Mouse (Mus musculus): ENCODE measurements around the gene Hmcn2.
A peak's percentile ranks its signal among the peaks of the same experiment; 100 is the strongest.

Hmcn2 gene

DNA sequence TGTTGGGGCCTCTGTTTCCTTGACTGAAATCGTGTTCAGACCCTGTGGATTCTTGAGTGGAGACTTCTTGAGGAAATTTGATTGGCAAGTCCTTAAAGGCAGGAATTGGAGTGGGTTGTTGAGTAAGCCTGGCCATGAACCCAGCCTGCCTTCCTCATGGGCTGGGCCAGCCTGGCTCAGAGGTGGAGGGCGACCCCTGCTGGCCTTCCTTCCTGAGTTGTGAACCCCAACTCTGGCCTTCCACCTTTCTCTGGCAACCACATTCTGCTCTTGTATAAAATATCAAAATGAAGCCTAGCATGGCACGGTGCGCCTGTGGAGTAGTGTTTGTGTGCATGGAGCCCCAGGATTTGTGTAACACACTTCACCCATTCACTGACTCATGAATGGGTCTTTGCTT is 8.5 kb upstream of the Hmcn2 start:
- no peak for DNase-seq (ENCODE audit: low spot score)

- DNase-seq (ENCODE audit: low spot score) = no peak
These were observed 6.0 kb upstream of the Hmcn2 start for GRCm38 (mm10) chr2:31308257-31308656.

DNA sequence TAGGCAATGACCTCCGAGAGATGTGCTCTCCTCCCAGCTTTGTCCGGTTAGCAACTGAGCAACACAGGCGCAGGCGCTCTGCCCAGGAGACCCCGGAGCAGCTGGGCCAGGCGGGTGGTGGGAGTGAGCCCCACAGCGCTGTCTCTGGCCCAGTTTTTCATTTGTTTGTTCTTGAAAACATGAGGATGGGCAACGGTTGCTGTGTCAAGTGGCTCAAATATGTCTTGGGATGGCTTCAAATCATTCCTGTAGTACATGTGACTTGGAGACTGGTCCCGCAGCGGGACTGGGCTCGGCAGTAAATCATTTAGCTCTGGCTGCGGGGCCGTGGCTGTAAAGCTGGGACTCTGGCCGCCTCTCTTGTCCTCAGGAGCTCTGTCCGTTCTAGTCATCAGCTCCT is 4.7 kb upstream of the Hmcn2 start:
- no peak for DNase-seq (ENCODE audit: low spot score)

DNA sequence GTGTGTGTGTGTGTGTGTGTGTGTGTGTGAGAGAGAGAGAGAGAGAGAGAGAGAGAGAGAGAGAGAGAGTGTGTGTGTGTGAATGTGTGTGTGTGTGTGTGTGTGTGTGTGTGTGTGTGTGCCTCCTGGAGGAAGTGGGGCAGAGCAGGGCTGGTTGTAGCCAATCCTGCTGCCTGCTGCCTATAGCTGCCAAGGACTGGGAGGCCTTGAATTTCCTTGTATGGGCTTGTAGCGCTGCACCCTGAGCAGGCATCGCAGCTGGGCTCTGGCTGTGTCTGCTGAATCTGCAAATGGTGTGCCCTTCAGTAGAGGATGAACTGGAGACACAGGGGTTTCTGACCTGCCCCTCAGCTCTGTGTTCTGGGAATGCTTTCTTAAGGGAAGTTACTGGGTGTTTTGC is 3.9 kb downstream of the Hmcn2 start:
- no peak for DNase-seq (ENCODE audit: low spot score)

DNA sequence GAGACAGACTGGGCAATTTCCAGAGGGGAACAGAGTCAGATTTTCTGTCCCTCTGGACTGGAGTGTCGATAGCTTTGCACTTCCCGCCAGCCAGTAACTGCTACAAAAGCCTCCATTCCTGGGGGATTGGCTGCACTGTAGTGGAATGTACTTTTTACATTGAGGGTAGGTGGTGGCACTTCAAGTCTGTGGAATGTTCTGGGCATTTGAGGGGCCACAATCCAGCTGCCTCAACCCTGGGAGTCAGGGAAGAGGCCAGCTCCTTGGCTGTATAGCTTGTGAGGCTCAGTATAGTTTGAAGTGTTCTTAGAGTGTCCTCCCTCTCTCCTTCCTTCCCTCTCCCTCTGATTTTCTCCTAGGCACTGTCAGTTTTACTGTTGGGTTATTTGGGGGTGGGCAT is 5.0 kb downstream of the Hmcn2 start:
- no peak for DNase-seq (ENCODE audit: low spot score)

GRCm38 (mm10) chr2:31327186-31327585 is 13.0 kb downstream of the Hmcn2 start:
- DNase-seq (ENCODE audit: low spot score) = no peak

DNA sequence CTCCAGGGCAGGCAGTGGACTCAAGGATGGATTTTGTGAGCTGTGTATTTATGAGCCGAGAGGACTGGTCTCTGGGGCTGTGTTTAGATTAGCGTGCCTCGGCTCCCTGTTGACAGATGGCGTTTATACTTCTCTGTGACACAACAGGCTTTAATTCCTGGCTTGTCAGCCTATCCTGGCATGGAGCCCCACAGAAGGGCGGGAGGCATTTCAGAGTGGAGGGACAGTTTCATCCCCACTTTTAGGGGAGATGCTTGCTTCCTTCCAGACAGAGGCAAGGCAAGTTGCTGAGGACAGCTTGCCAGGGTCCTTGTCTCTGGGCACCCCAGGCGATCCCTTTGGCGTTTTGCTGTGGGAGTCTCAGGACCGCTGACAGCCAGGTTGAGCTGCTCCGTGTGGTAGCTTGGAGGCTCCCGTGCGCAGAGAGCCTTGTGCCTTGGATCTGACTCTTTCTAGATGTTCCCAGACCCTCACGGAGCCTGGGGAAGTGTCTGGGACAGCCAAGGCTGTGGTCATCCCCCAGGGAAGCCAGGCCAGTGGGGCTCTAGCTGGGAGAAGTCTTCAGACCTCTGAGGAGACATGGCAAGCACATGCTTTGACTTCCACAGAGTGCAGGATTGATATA is 23.6 kb downstream of the Hmcn2 start:
- no peak for DNase-seq (ENCODE audit: low spot score)

DNA sequence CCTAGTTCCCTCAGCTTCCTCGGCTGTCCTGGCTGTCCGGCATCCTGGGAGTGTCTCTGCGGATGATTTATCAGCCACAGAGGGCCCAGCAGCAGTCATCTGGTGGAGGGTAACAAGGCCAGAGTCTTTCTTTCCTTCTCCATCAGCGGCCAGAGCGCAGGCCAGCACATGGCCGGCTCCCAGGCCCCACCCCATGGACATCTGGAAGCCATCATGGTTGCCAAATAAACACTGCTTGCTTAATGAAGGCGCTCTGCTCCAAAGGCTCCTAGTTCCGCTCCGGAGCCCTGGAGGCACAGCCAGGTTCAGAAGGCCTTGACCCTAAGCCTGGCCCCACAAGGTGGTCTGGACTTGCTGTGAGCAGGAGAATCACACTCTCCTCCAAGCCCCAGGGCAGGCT is 25.6 kb downstream of the Hmcn2 start:
- DNase-seq (ENCODE audit: low spot score) = no peak

DNA sequence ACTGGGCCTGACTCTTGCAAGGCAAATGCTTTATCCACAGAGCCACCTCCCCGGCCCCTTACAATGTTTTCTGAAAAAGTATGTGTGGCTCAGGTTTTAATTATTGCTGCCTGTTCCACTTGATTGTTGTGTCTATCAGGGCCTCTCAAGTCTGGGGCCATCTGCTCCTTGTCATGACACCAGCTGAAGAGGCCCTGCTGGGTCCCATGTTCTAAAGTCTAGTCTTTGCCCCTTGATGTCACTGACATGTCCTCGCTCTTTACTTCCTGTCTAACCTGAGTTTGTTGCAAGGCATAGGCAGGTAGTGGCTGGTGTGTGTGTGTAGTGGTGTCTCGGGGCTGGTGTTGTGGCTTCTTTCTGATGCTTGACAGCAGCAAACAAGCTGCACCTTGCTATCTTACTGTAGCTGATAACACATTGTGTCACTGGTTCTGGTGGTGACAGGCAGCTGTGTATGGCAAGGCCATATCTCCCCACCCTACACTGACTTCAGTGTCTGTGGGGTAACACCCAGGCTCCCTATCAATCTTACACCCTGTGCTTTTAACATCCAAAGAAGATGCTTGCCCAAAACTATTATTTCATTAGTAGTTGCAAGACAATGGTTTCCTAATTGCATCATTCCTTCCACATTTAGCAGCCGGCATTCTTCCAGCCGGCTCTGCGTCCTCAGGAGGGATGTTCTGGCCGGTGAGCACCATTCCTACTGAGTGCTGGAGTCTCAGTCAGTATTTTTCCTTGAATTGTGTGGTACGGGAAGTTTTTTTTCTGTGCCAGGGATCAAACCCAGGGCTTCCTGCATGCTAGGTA is 27.7 kb downstream of the Hmcn2 start:
- no peak for DNase-seq (ENCODE audit: low spot score)

DNA sequence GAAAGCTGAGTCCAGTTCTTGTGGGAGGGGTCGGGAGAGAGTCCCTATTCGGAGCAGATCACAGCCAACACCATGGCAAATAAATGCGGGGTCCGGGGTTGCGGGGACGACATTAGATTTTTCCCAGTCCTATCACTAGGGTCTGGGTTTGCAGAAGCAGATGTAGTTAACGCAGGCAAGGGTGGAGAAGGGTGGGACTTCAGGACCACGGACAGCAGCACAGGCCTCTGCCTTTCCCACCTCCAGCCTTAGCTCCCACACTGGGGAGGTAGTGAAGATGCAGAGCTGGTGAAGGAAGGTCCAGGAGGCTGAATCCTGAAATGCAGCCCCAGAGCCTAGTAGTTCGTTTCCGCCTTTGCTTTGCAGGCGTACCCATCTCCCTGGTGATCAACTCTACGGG is 31.9 kb downstream of the Hmcn2 start:
- no peak for DNase-seq (ENCODE audit: low spot score)

DNA sequence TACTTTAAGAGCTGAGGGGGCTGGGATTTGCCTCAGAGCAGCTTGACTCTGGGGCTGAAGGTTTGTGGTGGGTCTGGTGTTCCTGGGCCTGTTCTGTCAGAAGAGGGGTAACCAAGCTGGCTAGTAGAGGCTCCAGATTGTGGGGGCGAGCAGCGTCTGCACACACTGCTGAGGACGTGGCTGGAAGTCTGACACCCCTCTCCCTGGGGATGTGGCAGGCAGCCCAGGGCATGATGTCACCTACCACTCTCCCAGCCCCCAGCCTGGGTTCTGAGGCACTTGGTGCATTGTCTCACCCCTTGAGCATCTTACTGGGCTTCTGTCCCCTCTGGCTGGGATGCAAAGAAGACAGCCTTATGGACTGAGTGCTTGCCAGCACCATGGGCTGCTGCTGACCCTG is 34.2 kb downstream of the Hmcn2 start:
- DNase-seq (ENCODE audit: low spot score) = no peak

GRCm38 (mm10) chr2:31348850-31349249 is 34.6 kb downstream of the Hmcn2 start:
- no peak for DNase-seq (ENCODE audit: low spot score)

DNA sequence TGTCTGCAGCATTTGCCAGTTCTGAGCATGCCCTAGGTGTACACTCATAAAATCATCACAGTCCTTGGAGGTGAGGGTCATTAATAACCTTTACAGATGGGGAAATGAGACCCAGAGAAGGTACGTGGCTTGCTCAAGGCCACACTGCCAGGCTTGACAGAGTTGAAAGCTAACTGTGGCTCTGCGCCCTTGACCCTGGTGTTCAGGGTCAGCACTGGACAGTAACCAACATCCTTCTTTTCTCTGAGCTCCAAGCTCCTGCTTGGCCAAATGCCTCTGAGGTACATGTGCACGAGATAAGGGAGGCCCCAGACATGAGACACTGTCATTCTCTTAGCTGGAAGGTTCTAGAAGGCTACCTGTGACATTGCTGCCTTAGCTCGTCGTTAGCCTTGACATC is 42.6 kb downstream of the Hmcn2 start:
- DNase-seq (ENCODE audit: low spot score) = no peak

- DNase-seq (ENCODE audit: low spot score) = no peak
These were observed 45.1 kb downstream of the Hmcn2 start for GRCm38 (mm10) chr2:31359316-31359715.

GRCm38 (mm10) chr2:31367186-31367585 is 53.0 kb downstream of the Hmcn2 start:
- no peak for DNase-seq (ENCODE audit: low spot score)

- DNase-seq (ENCODE audit: low spot score) = no peak
These were observed 57.2 kb downstream of the Hmcn2 start for GRCm38 (mm10) chr2:31371396-31371795.

- DNase-seq (ENCODE audit: low spot score) = no peak
These were observed 58.0 kb downstream of the Hmcn2 start for GRCm38 (mm10) chr2:31372186-31372585.

- DNase-seq (ENCODE audit: low spot score) = peak; percentile 21
These were observed 60.2 kb downstream of the Hmcn2 start for GRCm38 (mm10) chr2:31374415-31374814.

DNA sequence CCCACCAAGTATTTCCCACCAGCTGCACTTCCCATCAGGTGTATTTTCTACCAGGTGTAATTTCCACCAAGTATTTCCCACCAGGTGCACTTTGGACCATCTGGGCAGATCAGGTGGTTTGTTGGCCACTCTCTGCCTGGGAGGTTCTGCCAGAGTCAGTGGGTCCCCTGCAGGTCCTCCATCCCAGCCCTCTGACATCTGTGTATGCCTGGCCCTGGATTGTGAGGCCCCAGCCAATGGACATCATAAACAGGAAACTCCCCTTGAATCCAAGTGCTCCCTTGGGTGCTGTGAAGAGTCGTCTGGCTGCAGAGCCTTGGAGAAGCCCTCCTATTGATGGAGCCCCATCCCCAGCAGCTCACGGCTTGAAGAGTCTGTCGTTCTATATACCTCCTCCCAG is 61.8 kb downstream of the Hmcn2 start:
- DNase-seq (ENCODE audit: low spot score) = no peak

- no peak for DNase-seq (ENCODE audit: low spot score)
These were observed 63.3 kb downstream of the Hmcn2 start for GRCm38 (mm10) chr2:31377481-31377880.

DNA sequence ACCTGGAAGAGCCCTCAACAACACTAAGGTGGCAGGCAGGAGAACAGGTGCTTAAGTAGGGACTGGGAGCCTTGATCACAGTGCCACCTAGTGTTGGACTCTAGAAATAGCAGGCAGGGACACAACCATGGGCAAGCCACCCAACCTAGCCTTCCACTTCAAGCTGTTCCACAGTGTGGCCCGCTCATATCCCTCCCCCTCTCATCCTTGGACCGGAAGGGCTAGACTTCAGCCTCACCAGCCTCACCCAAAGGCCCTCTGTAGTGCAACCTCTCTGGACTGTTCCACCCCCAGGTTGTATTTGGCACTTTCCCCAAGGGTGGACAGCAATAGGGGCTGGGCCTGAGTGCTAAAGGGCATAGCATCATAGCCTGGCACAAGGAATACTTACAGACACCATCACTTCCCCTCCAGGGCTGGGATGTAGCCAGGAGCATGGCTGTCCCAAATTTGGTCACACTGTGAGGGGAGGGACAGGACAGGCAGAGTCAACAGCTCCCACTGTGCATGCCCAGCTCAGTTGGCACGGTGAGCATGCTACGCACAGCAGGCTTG is 67.2 kb downstream of the Hmcn2 start:
- peak; percentile 17 for DNase-seq (ENCODE audit: low spot score)

DNA sequence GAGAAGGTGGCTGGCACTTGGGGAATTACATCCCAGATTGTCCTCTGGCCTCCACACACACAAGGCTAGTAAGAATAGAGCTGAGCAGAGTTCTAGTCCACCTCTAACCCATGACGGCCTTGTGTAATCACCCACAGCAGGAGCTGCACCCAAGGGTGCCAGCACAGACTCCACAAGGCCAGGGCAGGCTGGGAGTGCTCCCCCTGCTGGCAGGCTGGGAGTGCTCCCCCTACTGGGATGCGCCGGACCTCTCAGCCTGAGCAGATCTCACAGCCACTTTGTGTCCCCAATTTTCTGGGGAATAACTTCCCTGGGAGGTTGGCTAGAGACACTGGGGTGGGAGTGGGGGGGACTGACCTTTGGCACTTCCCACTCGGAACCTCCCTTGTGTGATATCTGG is 68.7 kb downstream of the Hmcn2 start:
- DNase-seq (ENCODE audit: low spot score) = no peak

- no peak for DNase-seq (ENCODE audit: low spot score)
These were observed 102.8 kb downstream of the Hmcn2 start for GRCm38 (mm10) chr2:31416968-31417367.

GRCm38 (mm10) chr2:31418021-31418420 is 103.8 kb downstream of the Hmcn2 start:
- DNase-seq (ENCODE audit: low spot score) = no peak

Measured in layer of hippocampus, adult 9-10 months (tissue).